Mouse (Mus musculus) G1E (cell line): ENCODE results near the gene Cars2. TPM values are rescaled to one million over a fixed set of nuclear protein-coding genes. Genes with fewer than 3 reads are reported as not detected.

Experiments used
- ATAC-seq: 2 replicates; pipeline ENCODE4 v1.8.0; 2016; ENCODE audit warnings: mild to moderate bottlenecking; ENCODE audit not compliant: insufficient number of reproducible peaks, poor library complexity, low FRiP score, severe bottlenecking; ENCODE audit errors: extremely low read depth
- DNase-seq: peaks from one replicate; pipeline ENCODE4 v3.0.0; 2012; ENCODE audit warnings: low spot score
- H3K27me3 ChIP-seq: 2 replicates; pipeline ENCODE4 v1.6.1; 2012; ENCODE audit warnings: mild to moderate bottlenecking, low read length, inconsistent platforms; ENCODE audit not compliant: insufficient read depth
- H3K36me3 ChIP-seq: replicated peaks from 2 replicates; pipeline ENCODE3; 2012; ENCODE audit warnings: mild to moderate bottlenecking, inconsistent platforms
- H3K4me1 ChIP-seq: 2 replicates; pipeline ENCODE4 v1.6.1; 2012; ENCODE audit warnings: low read depth, low read length, inconsistent platforms, mixed read lengths; ENCODE audit not compliant: insufficient read depth
- H3K4me3 ChIP-seq: 2 replicates; pipeline ENCODE4 v1.5.1; 2012; ENCODE audit warnings: low read depth, mild to moderate bottlenecking, inconsistent platforms, low read length, moderate library complexity, mixed read lengths
- H3K9me3 ChIP-seq: replicated peaks from 2 replicates; pipeline ENCODE4 v1.6.1; 2012; ENCODE audit warnings: inconsistent platforms
- CTCF ChIP-seq: IDR thresholded peaks from 2 replicates; pipeline ENCODE4 v1.5.1; 2012; ENCODE audit warnings: low read depth, low read length, inconsistent platforms, mixed read lengths
- GATA1 ChIP-seq: IDR thresholded peaks from 2 replicates; pipeline ENCODE4 v1.6.1; 2012; ENCODE audit warnings: borderline replicate concordance, low read length, inconsistent platforms, mixed read lengths
- GATA2 ChIP-seq: IDR thresholded peaks from 2 replicates; pipeline ENCODE4 v1.6.1; 2012; ENCODE audit warnings: low read depth, low read length, inconsistent platforms, borderline replicate concordance
- POLR2AphosphoS5 ChIP-seq: IDR thresholded peaks from 2 replicates; pipeline ENCODE4 v1.6.1; 2012; ENCODE audit warnings: low read depth, low read length, inconsistent platforms; ENCODE audit not compliant: insufficient replicate concordance
- TAL1 ChIP-seq: conservative IDR thresholded peaks from 2 replicates; pipeline ENCODE4 v1.6.1; 2012; ENCODE audit warnings: low read depth, low read length, inconsistent platforms, mixed read lengths
- polyA plus RNA-seq: library from polyadenylated mRNA; stranded (reverse); fragments of >175 nt; gene quantifications from 2 replicates; pipeline ENCODE4 v1.2.3, GENCODE M21; 2012
- total RNA-seq, 2 experiments: library from RNA; stranded (forward) in 1 of 2; stranded (reverse) in 1 of 2; fragments of 200-1000 nt in 1 of 2; fragments of >200 nt in 1 of 2; fragmentation: Nextera tagmentation in 1 of 2; gene quantifications; 2 replicates each; pipeline ENCODE4 v1.2.3; 2014 to 2017

Cars2 gene
- total and polyA plus RNA-seq, 3 experiments, result 25.7 to 47.4 (median 34.7) TPM

- no peaks in the 10 kb centered on the region for H3K9me3 ChIP-seq
- peaks cover 98% of the 10 kb centered on the region for H3K36me3 ChIP-seq
- TF ChIP-seq GATA1 (no peak), GATA2 (no peak), POLR2AphosphoS5 (no peak), TAL1 (no peak), CTCF (no peak)
- H3K4me1 ChIP-seq, result peaks cover 76% of the 10 kb centered on the region
- peak; percentile 85 for DNase-seq
- H3K4me3 ChIP-seq, result peak overlapping the region; percentile 68; the same call in 1 of the 2 replicates
- H3K27me3 ChIP-seq, result no peaks in the 10 kb centered on the region
- ATAC-seq, result peak; percentile 87
These were observed 37.3 kb downstream of the Cars2 start for GRCm38 (mm10) chr8:11513247-11513646.

- Histone ChIP-seq H3K36me3 (peaks cover 98% of the 10 kb centered on the region), H3K4me3 (peak overlapping the region; percentile 42; the same call in 1 of the 2 replicates)
- peak; percentile 73 for ATAC-seq
These were observed 37.9 kb downstream of the Cars2 start for GRCm38 (mm10) chr8:11512711-11513110.

GRCm38 (mm10) chr8:11510971-11511370 lies 39.6 kb downstream of the Cars2 start:
- H3K36me3 ChIP-seq, result peaks cover 98% of the 10 kb centered on the region
- H3K27me3 ChIP-seq, result no peaks in the 10 kb centered on the region
- DNase-seq (no peak), ATAC-seq (no peak)
- no peak overlapping the region for H3K4me3 ChIP-seq
- TF ChIP-seq GATA2, result no peak
- TF ChIP-seq TAL1, result no peak
- TF ChIP-seq CTCF, result no peak
- TF ChIP-seq POLR2AphosphoS5, result no peak
- no peak for TF ChIP-seq GATA1
- H3K4me1 ChIP-seq, result peaks cover 84% of the 10 kb centered on the region
- H3K9me3 ChIP-seq, result no peaks in the 10 kb centered on the region

More at GRCm38 (mm10) chr8:11512711-11513110, 37.9 kb downstream of the Cars2 start:
- Histone ChIP-seq H3K4me1 (peaks cover 80% of the 10 kb centered on the region), H3K27me3 (no peaks in the 10 kb centered on the region), H3K9me3 (no peaks in the 10 kb centered on the region)
- DNase-seq, result peak; percentile 83
- peak; percentile 84 for TF ChIP-seq TAL1
- TF ChIP-seq GATA2, result no peak

- H3K36me3 ChIP-seq, result peaks cover 98% of the 10 kb centered on the region
- no peaks in the 10 kb centered on the region for H3K27me3 ChIP-seq
- H3K4me1 ChIP-seq, result peaks cover 75% of the 10 kb centered on the region
- no peaks in the 10 kb centered on the region for H3K9me3 ChIP-seq
- DNase-seq, result no peak
- no peak for TF ChIP-seq POLR2AphosphoS5
- no peak for TF ChIP-seq GATA1
- no peak for TF ChIP-seq TAL1
- H3K4me3 ChIP-seq, result no peak overlapping the region
- ATAC-seq, result no peak
These were observed 41.7 kb downstream of the Cars2 start for GRCm38 (mm10) chr8:11508880-11509279.

GRCm38 (mm10) chr8:11506802-11507201 lies 43.8 kb downstream of the Cars2 start:
- DNase-seq, result no peak

GRCm38 (mm10) chr8:11506074-11506473 lies 44.5 kb downstream of the Cars2 start:
- TF ChIP-seq POLR2AphosphoS5 (no peak), GATA2 (no peak), CTCF (no peak), GATA1 (no peak), TAL1 (no peak)
- Histone ChIP-seq H3K4me1 (peaks cover 69% of the 10 kb centered on the region), H3K27me3 (no peaks in the 10 kb centered on the region), H3K9me3 (no peaks in the 10 kb centered on the region), H3K4me3 (no peak overlapping the region), H3K36me3 (peaks cover 99% of the 10 kb centered on the region)
- ATAC-seq, result no peak
- DNase-seq, result no peak

More at GRCm38 (mm10) chr8:11506802-11507201, 43.8 kb downstream of the Cars2 start:
- Histone ChIP-seq H3K4me3 (no peak overlapping the region), H3K9me3 (no peaks in the 10 kb centered on the region), H3K27me3 (no peaks in the 10 kb centered on the region), H3K36me3 (peaks cover 99% of the 10 kb centered on the region), H3K4me1 (peaks cover 71% of the 10 kb centered on the region)
- TF ChIP-seq GATA1 (no peak), CTCF (peak; percentile 51), POLR2AphosphoS5 (no peak), TAL1 (no peak)
- peak; percentile 40; the same call in 1 of the 2 replicates for ATAC-seq

- Histone ChIP-seq H3K4me1 (peaks cover 70% of the 10 kb centered on the region), H3K9me3 (no peaks in the 10 kb centered on the region), H3K27me3 (no peaks in the 10 kb centered on the region), H3K36me3 (peaks cover 97% of the 10 kb centered on the region), H3K4me3 (peak overlapping the region; percentile 36; the same call in 1 of the 2 replicates)
- peak; percentile 49 for DNase-seq
- TF ChIP-seq CTCF, result no peak
- TF ChIP-seq TAL1, result no peak; the same call in 1 of the 2 replicates
- no peak for TF ChIP-seq GATA2
- TF ChIP-seq POLR2AphosphoS5, result no peak
- no peak for TF ChIP-seq GATA1
- ATAC-seq, result peak; percentile 77
These were observed 46.9 kb downstream of the Cars2 start for GRCm38 (mm10) chr8:11503476-11504232.
